Mouse (Mus musculus): ENCODE measurements around the gene Tlx3. TPM values are rescaled to one million over a fixed set of nuclear protein-coding genes. Genes with fewer than 3 reads are reported as not detected.

The Tlx3 gene
- polyA plus RNA-seq, 1 experiment from 2014 or later, result not detected

- no peaks in the 10 kb centered on the region for H3K36me3 ChIP-seq (ENCODE audit: control insufficient read depth, insufficient read depth, low read length)
- under 1% methylated on average over 45 of the region's 45 CpGs for WGBS
These were observed 3.3 kb downstream of the Tlx3 start for GRCm38 (mm10) chr11:33199906-33200763.

DNA sequence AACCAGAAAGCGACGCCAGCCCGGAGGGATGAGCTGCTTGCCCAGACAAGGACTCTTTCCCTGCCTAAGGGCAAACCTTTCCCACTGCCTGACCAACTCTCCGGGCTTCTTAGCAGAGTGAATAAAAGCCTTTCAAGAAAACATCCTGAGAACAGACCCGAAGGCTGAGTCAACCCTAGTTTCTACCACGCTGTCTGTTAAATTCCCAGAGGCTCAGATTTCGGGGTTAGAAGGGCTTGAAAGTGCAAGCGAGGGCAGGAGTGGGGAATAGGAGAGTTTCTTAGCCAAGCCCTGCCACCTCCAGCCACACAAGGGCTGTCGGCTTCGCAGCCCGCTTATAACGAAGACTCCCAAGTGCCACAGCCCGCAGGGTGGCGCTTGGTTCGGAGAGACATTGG, 4.3 kb downstream of the Tlx3 start:
- H3K27ac ChIP-seq (ENCODE audit: low read length), result no peak overlapping the region
- peaks cover 24% of the 10 kb centered on the region for H3K4me1 ChIP-seq (replicated peaks; ENCODE audit: control insufficient read depth, insufficient read depth, low read length)
- no peak for ATAC-seq (ENCODE audit: low read depth)
- H3K4me2 ChIP-seq (ENCODE audit: low read depth, low read length), result no peak overlapping the region
- H3K27me3 ChIP-seq (ENCODE audit: control insufficient read depth, insufficient read depth, low read depth, low read length), result peaks cover 89% of the 10 kb centered on the region
- H3K9me3 ChIP-seq (ENCODE audit: control insufficient read depth, low read length), result peaks cover 5% of the 10 kb centered on the region; the same call in 1 of the 2 replicates
- H3K36me3 ChIP-seq (ENCODE audit: control insufficient read depth, insufficient read depth, low read length), result no peaks in the 10 kb centered on the region
- no peak overlapping the region for H3K9ac ChIP-seq (ENCODE audit: low read length)
- no peak overlapping the region for H3K4me3 ChIP-seq (ENCODE audit: low read length)
- 3% methylated on average over 15 of the region's 15 CpGs for WGBS

More at GRCm38 (mm10) chr11:33199906-33200763, 3.3 kb downstream of the Tlx3 start:
- no peak overlapping the region for H3K9ac ChIP-seq (ENCODE audit: low read length)
- H3K4me1 ChIP-seq (replicated peaks; ENCODE audit: control insufficient read depth, insufficient read depth, low read length), result peaks cover 24% of the 10 kb centered on the region
- peak overlapping the region; percentile 37 for H3K4me3 ChIP-seq (ENCODE audit: low read length)
- peaks cover 93% of the 10 kb centered on the region for H3K27me3 ChIP-seq (ENCODE audit: control insufficient read depth, insufficient read depth, low read depth, low read length)
- no peak overlapping the region for H3K27ac ChIP-seq (ENCODE audit: low read length)
- H3K4me2 ChIP-seq (ENCODE audit: low read depth, low read length), result peak overlapping the region; percentile 44
- H3K9me3 ChIP-seq (ENCODE audit: control insufficient read depth, low read length), result peaks cover 5% of the 10 kb centered on the region; the same call in 1 of the 2 replicates
- no peak for ATAC-seq (ENCODE audit: low read depth)

DNA sequence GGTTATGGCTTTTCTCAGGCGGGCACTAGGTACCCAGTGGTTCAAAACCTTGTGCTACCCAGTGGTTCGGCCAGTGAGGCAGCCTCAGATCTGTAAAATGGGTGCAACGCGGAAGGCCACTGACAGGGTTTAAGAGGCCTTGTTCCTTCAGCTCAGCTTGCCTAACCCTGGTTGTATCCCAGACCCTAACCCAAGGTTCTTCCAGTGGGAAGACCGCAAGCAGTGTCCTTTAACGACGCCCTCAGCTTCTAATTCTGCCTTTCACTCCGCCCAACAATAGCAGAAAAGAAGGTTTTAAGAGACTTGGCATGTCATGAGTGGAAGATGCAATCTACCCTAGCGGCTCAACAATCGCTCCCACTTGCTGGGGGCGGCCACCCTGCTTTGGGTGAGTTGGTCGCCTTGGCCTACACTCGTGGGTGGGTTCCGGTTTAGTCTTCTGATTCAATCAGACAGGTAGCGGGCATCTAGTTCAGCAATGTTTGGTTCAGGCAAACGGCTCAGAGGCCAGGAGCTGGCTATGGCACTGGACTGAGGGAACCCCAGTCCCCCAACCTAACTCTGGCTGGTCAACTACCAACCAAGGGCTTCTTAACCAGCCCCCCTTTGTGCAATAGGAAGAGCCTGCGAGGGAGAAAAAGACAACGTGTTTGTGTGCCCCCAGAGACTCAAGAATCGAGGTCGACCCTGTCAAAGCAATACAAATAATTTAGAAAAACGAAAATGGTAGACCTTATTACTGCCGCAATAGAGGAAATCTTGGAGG, 4.9 kb downstream of the Tlx3 start:
- Histone ChIP-seq H3K27ac (ENCODE audit: low read length) (no peak overlapping the region), H3K4me3 (ENCODE audit: low read length) (no peak overlapping the region), H3K9me3 (ENCODE audit: control insufficient read depth, low read length) (peaks cover 5% of the 10 kb centered on the region; the same call in 1 of the 2 replicates), H3K4me2 (ENCODE audit: low read depth, low read length) (no peak overlapping the region), H3K9ac (ENCODE audit: low read length) (no peak overlapping the region), H3K4me1 (replicated peaks; ENCODE audit: control insufficient read depth, insufficient read depth, low read length) (peaks cover 21% of the 10 kb centered on the region), H3K27me3 (ENCODE audit: control insufficient read depth, insufficient read depth, low read depth, low read length) (peaks cover 89% of the 10 kb centered on the region), H3K36me3 (ENCODE audit: control insufficient read depth, insufficient read depth, low read length) (no peaks in the 10 kb centered on the region)
- 18% methylated on average over 22 of the region's 22 CpGs for WGBS
- no peak for ATAC-seq (ENCODE audit: low read depth)

- Histone ChIP-seq H3K27me3 (ENCODE audit: control insufficient read depth, insufficient read depth, low read depth, low read length) (peaks cover 88% of the 10 kb centered on the region), H3K9me3 (ENCODE audit: control insufficient read depth, low read length) (peaks cover 5% of the 10 kb centered on the region; the same call in 1 of the 2 replicates), H3K4me1 (replicated peaks; ENCODE audit: control insufficient read depth, insufficient read depth, low read length) (peaks cover 18% of the 10 kb centered on the region), H3K9ac (ENCODE audit: low read length) (no peak overlapping the region), H3K4me3 (ENCODE audit: low read length) (no peak overlapping the region), H3K4me2 (ENCODE audit: low read depth, low read length) (no peak overlapping the region), H3K27ac (ENCODE audit: low read length) (no peak overlapping the region), H3K36me3 (ENCODE audit: control insufficient read depth, insufficient read depth, low read length) (no peaks in the 10 kb centered on the region)
- no peak for ATAC-seq (ENCODE audit: low read depth)
- 13% methylated on average over 15 of the region's 15 CpGs for WGBS
These were observed 5.7 kb downstream of the Tlx3 start for GRCm38 (mm10) chr11:33197673-33198072.

- Histone ChIP-seq H3K27me3 (ENCODE audit: control insufficient read depth, insufficient read depth, low read depth, low read length) (peaks cover 82% of the 10 kb centered on the region), H3K4me2 (ENCODE audit: low read depth, low read length) (no peak overlapping the region), H3K36me3 (ENCODE audit: control insufficient read depth, insufficient read depth, low read length) (no peaks in the 10 kb centered on the region), H3K4me1 (replicated peaks; ENCODE audit: control insufficient read depth, insufficient read depth, low read length) (peaks cover 18% of the 10 kb centered on the region), H3K9me3 (ENCODE audit: control insufficient read depth, low read length) (peaks cover 5% of the 10 kb centered on the region; the same call in 1 of the 2 replicates), H3K27ac (ENCODE audit: low read length) (no peak overlapping the region), H3K9ac (ENCODE audit: low read length) (no peak overlapping the region), H3K4me3 (ENCODE audit: low read length) (no peak overlapping the region)
- WGBS, result 22% methylated on average over 13 of the region's 13 CpGs
- ATAC-seq (ENCODE audit: low read depth), result no peak
These were observed 6.3 kb downstream of the Tlx3 start for GRCm38 (mm10) chr11:33197133-33197514.

- H3K27ac ChIP-seq (ENCODE audit: low read length), result no peak overlapping the region
- no peak overlapping the region for H3K4me3 ChIP-seq (ENCODE audit: low read length)
- H3K9ac ChIP-seq (ENCODE audit: low read length), result no peak overlapping the region
- H3K27me3 ChIP-seq (ENCODE audit: control insufficient read depth, insufficient read depth, low read depth, low read length), result peaks cover 81% of the 10 kb centered on the region
- no peaks in the 10 kb centered on the region for H3K36me3 ChIP-seq (ENCODE audit: control insufficient read depth, insufficient read depth, low read length)
- no peak overlapping the region for H3K4me2 ChIP-seq (ENCODE audit: low read depth, low read length)
- no peak for ATAC-seq (ENCODE audit: low read depth)
- WGBS, result 6% methylated on average over 24 of the region's 24 CpGs
- peaks cover 5% of the 10 kb centered on the region; the same call in 1 of the 2 replicates for H3K9me3 ChIP-seq (ENCODE audit: control insufficient read depth, low read length)
- H3K4me1 ChIP-seq (replicated peaks; ENCODE audit: control insufficient read depth, insufficient read depth, low read length), result peaks cover 16% of the 10 kb centered on the region
These were observed 6.8 kb downstream of the Tlx3 start for GRCm38 (mm10) chr11:33196447-33197132.

GRCm38 (mm10) chr11:33195531-33196446, 7.6 kb downstream of the Tlx3 start:
- no peak for ATAC-seq (ENCODE audit: low read depth)
- Histone ChIP-seq H3K9ac (ENCODE audit: low read length) (no peak overlapping the region), H3K27me3 (ENCODE audit: control insufficient read depth, insufficient read depth, low read depth, low read length) (peaks cover 76% of the 10 kb centered on the region), H3K36me3 (ENCODE audit: control insufficient read depth, insufficient read depth, low read length) (no peaks in the 10 kb centered on the region), H3K4me1 (replicated peaks; ENCODE audit: control insufficient read depth, insufficient read depth, low read length) (peaks cover 8% of the 10 kb centered on the region), H3K9me3 (ENCODE audit: control insufficient read depth, low read length) (peaks cover 5% of the 10 kb centered on the region; the same call in 1 of the 2 replicates), H3K4me3 (ENCODE audit: low read length) (no peak overlapping the region), H3K27ac (ENCODE audit: low read length) (no peak overlapping the region), H3K4me2 (ENCODE audit: low read depth, low read length) (no peak overlapping the region)
- WGBS, result 6% methylated on average over 25 of the region's 25 CpGs

DNA sequence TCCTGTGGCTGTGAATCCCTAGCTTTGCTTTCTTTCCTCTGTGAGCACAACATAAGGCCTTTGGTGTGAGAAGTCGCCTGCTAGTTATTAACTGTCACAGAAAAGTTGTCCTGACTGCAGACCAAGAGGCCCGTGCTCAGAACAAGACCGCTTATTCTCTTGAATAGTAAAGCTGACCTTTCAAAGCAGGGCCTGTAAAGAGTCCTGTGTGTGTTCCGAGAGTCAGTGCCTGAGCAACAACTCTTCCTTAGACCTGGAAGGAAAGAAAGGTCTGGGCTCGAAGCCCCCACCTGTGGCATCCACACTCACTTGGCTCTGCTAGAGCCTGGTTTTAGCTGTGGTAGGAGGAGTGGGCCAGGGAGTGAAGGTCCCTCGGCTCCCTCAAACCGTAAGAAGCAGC, 8.3 kb downstream of the Tlx3 start:
- no peak overlapping the region for H3K27ac ChIP-seq (ENCODE audit: low read length)
- no peak for ATAC-seq (ENCODE audit: low read depth)
- whole genome bisulfite sequencing, result 27% methylated on average over 7 of the region's 7 CpGs
- H3K9ac ChIP-seq (ENCODE audit: low read length), result no peak overlapping the region
- peaks cover 5% of the 10 kb centered on the region; the same call in 1 of the 2 replicates for H3K9me3 ChIP-seq (ENCODE audit: control insufficient read depth, low read length)
- H3K27me3 ChIP-seq (ENCODE audit: control insufficient read depth, insufficient read depth, low read depth, low read length), result peaks cover 71% of the 10 kb centered on the region
- no peak overlapping the region for H3K4me2 ChIP-seq (ENCODE audit: low read depth, low read length)
- no peak overlapping the region for H3K4me3 ChIP-seq (ENCODE audit: low read length)
- H3K36me3 ChIP-seq (ENCODE audit: control insufficient read depth, insufficient read depth, low read length), result no peaks in the 10 kb centered on the region
- peaks cover 1% of the 10 kb centered on the region; the same call in 1 of the 2 replicates for H3K4me1 ChIP-seq (replicated peaks; ENCODE audit: control insufficient read depth, insufficient read depth, low read length)

Measured in lung, embryonic 16.5 days (tissue).